Mouse (Mus musculus) ovary, postnatal 36 days (tissue): Measurements from ENCODE around the gene Ndufs6.

Source experiments
- DNase-seq: peaks from one replicate; pipeline ENCODE4 v3.0.0; 2022; ENCODE audit warnings: low spot score, mixed read lengths

The Ndufs6 gene

GRCm38 (mm10) chr13:73306085-73306410, 22.3 kb downstream of the Ndufs6 start:
- DNase-seq = no peak

GRCm38 (mm10) chr13:73305398-73306084, 22.8 kb downstream of the Ndufs6 start:
- no peak for DNase-seq

GRCm38 (mm10) chr13:73304729-73305128, 23.6 kb downstream of the Ndufs6 start:
- DNase-seq = no peak

- no peak for DNase-seq
These were observed 29.0 kb downstream of the Ndufs6 start for GRCm38 (mm10) chr13:73299322-73299721.

- no peak for DNase-seq
These were observed 29.6 kb downstream of the Ndufs6 start for GRCm38 (mm10) chr13:73298717-73299116.

- no peak for DNase-seq
These were observed 37.2 kb downstream of the Ndufs6 start for GRCm38 (mm10) chr13:73291102-73291501.

GRCm38 (mm10) chr13:73290206-73290605, 38.1 kb downstream of the Ndufs6 start:
- DNase-seq = no peak

GRCm38 (mm10) chr13:73283534-73283933, 44.8 kb downstream of the Ndufs6 start:
- DNase-seq = no peak

GRCm38 (mm10) chr13:73282407-73282806, 45.9 kb downstream of the Ndufs6 start:
- DNase-seq = no peak

- DNase-seq = no peak
These were observed 49.1 kb downstream of the Ndufs6 start for GRCm38 (mm10) chr13:73279196-73279595.

- no peak for DNase-seq
These were observed 50.5 kb downstream of the Ndufs6 start for GRCm38 (mm10) chr13:73277797-73278196.

GRCm38 (mm10) chr13:73277361-73277760, 51.0 kb downstream of the Ndufs6 start:
- DNase-seq = no peak

GRCm38 (mm10) chr13:73273536-73273935, 54.8 kb downstream of the Ndufs6 start:
- DNase-seq = no peak

GRCm38 (mm10) chr13:73272794-73273282, 55.5 kb downstream of the Ndufs6 start:
- DNase-seq = no peak

- no peak for DNase-seq
These were observed 56.8 kb downstream of the Ndufs6 start for GRCm38 (mm10) chr13:73271336-73272242.

GRCm38 (mm10) chr13:73270451-73271081, 57.8 kb downstream of the Ndufs6 start:
- no peak for DNase-seq

GRCm38 (mm10) chr13:73269891-73270290, 58.5 kb downstream of the Ndufs6 start:
- DNase-seq = no peak
